Mouse (Mus musculus): ENCODE results near the gene Nav3.
"Not testable (repeated sequence)": the region's sequence is repeated elsewhere in the genome, so short reads cannot be mapped to it uniquely, and the experiment has no call there.

Gene Nav3

DNA sequence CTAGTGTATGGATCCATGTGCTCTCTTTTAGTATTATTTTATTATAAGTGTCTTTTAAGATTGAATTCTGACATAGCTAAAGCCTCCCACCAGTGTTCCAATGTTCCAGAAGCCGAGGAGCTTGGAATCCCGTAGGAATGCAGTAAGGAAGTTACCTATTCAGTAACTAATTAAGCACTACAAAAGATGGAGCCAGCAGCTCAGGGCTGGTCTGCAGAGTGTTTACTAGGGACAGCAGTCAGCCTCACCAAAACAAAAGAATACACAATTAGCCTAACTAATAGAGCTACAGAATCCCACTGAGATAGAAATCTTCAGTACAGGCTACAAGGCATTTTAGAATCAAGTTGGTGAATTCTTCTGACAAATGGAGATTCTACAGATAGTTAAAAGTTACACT, 431.1 kb downstream of the Nav3 start:
- DNase-seq, result not testable (repeated sequence)

DNA sequence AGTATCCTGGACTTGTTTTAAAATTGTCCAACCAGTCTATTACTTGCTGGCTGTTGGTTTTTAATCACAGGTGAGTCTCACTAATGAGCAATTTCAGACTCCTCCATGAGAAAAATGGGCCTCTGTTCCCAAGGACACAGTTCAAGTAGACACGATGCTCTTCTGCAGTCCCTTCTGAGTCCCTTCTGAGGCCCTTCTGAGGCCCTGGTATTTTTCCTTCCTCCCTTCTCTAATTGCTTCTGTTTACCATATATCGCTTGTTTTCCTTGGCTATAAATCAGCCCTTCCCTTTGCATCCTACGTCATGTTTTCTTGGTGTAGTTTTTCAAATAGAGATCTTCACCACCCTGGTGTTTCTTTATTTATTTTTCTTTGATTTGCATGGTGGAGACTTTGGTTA, 433.9 kb downstream of the Nav3 start:
- DNase-seq, result no peak

DNA sequence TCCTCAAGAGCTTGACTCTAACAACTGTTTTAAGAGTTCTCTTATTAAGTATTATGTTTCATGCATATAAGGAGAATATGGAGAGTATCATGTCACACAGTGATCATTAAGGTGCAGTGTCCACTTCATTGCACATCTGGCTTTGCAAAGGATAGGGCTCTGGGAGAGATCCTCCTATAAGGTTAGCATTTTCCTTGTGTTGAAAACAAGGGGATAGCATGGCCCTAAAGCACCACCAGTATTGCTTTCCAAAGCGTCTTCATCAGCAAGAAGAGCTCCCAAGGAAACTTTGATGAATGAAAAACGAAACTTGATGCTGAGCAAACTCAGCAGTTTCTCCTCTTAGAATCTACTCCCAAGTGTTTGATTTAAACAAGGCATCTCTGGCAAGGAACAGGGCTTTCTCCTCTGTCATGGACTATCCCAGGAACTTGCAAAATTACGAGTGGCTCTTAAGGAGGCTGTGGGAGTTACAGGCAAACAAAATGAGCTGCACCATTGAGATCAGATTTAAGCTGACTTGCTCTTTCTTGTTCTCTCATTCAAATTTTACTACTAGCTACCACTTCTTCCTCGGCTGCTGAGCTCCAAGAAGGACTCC, 436.6 kb downstream of the Nav3 start:
- no peak for DNase-seq

DNA sequence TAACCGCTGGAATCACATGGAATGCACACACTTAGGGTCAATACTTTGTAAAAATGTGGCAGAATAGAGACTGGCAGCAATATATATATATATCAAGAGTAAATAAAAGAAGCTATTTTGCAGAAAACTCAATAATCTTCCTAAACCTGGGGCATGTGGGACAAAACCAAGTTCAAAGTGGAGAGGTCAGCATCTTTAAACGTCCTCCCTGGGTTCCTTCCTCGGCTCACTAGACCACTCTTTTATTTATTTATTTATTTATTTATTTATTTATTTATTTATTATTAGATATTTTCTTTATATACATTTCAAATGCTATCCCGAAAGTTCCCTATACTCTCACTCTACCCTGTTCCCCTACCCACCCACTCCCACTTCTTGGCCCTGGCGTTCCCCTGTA, 454.7 kb downstream of the Nav3 start:
- not testable (repeated sequence) for DNase-seq

DNA sequence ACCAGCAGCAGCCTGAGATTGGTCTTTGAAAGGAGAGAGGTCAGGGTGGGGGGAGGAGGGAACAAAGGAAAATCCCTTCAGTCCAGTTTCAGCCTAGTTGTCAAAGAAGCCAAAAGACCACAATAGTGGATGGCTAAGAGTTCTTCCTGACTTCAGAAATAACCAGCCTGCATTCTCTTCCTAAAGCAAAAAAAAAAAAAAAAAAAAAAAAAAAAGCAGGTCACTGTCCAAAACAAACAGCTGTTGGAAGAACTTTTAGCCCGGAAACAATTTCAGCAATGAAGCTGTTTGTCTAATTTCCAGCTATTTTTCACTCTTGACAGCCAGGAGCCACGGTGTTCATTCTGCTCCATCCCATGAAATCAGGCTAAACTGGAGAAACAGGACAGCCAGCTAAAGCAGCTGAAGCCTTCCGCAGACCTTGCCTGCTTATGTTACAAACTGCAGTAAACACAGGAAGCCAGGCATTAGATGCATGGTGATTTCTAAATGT, 455.2 kb downstream of the Nav3 start:
- DNase-seq, result peak; percentile 14

DNA sequence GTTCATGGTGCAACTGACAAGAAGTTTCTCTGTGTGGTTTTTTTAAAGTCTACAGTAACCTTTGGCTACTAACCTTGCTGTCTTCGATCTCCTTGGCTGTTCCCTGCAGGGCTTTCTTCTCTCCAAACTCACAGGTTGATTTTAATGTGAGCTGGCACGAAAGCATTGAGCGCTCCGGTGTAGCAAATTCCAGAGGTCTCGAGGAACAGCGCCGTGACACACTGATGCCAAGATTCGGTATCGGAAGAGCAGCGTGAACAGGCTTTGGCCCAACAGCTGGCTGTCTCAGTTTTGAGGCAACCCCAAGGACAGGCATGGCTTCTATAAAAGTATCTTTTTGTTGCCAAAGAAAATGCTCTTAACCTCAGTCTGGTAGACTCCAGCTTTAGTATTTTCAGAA, 456.1 kb downstream of the Nav3 start:
- no peak for DNase-seq

DNA sequence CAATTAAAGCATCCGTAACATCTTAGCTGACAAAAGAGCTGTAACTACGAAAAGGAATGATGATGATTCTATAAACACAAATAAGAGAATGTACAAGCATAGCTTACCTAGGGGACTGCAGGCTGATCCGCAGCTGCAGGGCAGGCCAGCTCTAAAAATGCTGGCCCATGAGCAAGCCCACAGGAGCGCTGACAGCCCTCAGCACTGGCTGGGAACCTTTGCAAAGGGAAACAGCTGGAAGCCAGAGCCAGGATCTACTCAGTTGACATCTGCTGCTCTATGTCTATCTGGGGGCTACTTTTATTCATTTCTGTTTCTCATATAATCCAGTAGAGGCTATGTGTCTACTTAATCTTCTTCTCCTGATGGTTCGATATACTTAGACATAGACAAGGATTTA, 461.7 kb downstream of the Nav3 start:
- no peak for DNase-seq

DNA sequence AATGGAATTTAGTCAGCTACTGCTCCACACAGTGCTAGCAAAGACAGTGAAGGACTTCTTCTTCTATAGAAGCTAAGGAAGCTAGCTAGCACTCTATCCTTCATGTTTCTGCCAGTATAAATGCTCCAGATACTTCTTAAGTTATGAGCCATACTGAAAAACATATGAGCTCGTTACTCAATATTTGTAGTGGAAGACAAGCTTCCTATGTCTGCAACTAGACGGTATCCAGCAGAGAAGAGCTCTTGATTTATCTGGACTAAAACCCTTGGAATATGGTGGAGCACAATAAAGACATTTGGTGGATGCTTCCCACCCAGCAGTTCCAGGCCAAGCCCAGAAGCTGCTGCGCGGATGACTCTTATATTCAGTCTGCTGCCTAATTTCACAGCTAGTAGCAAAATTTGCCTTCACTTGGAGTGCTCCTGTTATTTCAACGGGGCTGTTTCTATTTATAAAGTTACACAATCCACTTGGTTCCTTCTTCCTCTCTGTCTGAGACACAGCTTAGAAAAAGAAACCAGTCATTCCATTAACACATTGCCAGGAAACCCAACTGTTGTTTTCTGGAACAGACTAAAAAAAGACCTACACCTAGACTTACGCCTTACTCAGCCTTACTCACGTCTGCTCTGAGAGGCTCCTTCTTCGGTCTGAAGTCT, 470.0 kb downstream of the Nav3 start:
- no peak for DNase-seq

DNA sequence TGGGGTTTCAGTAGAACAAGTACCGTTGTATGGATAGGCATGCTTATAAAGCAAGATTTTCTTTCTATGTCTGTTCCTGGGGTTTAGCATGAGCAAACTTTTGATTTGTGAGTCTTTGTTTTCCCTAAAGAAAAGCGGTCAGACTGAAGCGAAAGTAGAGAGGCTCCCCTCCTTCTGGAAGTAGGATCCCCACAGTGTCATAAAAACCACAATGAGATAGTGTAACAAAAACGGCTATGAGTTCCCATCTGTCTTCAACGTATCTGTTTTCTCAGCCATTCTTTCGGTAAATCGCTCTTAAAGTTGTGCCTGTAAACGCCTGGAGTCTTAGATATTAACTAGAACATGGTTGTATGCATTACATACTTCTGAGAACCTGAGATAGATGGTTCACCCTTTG, 479.7 kb downstream of the Nav3 start:
- DNase-seq, result no peak

DNA sequence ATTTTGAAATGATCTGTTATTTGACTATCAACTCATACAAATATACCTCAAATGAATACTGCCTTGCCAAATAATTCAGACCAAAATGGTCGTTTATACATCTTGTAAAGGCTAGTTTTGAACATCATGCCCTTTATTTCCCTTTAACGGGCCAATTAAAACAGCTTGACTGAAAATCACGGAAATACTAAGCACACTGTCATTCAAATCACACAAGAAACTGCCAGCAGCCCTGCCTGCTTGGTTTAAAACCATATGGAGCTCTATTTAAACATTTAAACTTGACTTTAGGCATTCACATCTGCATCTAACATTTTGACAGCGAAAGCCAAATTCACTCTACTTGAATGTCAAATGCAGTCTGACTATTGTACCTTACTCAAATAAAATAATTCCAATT, 481.8 kb downstream of the Nav3 start:
- no peak for DNase-seq

DNA sequence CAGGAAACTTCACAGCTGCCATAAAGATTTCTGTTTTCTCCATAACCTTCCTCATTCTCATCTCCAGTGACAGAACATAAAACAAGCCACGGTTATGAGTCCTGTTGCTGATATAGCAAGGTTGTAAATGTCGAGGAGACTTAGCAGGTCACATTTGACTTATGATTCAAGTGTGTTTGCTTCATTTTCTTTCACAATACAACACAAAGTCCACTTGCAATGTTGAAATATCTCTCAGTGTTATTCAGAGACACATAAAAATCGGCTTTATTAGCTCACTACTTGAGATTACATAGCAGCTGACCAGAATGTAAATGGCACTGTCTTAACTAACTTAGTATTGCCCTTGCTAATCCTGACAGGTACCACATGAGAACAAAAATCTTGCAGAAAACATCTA, 482.5 kb downstream of the Nav3 start:
- no peak for DNase-seq

DNA sequence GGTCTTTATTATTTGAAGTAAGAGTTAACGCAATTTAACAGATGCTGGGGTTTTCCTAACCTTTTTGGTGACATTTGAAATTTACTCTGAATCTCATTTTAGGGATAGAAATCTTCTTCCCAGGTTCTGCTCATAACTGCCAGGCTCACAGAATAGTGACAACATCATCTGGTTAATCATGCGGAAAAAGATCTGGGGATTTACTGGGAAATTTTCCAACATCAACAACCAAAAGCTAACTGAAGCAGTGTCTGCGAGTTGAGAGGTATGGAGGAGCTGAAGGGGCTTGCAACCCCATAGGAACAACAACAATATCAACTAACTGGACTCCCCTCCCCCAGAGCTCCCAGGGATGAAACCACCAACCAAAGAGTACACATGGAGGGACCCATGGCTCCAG, 505.7 kb downstream of the Nav3 start:
- no peak for DNase-seq

DNA sequence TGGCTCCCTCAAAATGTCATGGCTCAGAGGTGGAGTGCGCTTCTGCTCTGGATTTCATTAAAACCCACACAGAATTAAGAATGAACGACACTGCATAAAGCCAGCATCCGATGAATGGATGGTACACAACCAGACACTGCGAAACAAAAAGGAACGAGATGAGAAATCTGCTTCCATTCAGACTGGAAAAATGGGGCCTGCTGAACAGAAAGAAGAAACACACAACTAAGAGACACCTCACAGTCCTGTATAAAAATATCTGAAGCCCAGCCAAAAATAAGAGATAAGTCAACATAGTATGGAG, 526.7 kb downstream of the Nav3 start:
- DNase-seq, result no peak

DNA sequence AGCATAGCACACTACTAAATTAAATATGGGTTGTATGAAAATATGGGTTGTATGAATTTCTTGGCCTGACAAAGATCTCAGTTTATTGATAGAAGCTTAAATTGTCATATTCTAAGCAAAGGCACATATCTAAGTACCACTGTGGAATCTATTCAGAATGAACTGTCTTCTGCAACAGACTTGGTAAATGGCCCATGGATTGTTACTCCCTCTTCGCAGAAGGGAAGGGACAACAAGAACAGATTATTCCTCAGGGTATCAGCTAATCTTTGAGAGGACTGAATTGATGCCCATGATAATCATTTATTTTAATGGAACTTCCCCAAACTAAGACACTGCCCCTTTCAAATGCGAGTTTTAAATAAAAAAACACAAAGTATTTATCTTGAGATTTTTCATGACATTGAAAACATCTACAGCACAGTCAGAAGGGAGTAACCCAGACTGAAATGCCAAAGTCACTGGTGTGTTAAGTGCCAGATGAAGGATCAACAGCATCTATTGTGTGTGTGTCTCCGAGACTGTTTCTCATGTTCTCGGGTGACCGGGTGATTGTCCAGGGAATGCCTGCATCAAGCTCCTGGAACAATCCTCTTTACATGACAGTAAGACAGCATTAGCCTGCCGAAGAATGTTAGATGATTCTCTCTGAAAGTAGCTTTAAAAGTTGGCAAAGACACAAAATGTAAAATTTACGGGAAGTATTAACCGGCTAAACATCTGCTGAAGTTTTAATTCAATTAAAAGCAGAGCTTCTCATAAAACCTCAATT, 527.3 kb downstream of the Nav3 start:
- no peak for DNase-seq

DNA sequence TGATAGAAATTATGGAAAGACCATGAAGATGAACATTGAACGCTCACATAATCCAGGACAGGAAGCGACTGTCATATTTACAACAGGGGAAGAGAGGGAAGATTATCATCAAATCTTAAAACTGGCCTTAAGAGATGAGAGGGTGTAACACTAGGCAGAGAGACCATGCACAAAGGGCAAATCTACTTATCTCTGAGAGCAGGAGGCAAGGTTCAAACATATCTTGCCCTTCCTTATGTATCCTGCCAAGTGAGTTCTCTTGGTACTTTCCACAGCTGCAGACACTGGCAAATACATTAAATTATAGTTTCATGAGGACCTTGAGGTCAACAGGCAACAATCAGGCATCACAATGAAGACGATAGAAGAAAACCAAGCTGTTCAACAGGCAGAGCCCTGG, 529.9 kb downstream of the Nav3 start:
- DNase-seq, result no peak

DNA sequence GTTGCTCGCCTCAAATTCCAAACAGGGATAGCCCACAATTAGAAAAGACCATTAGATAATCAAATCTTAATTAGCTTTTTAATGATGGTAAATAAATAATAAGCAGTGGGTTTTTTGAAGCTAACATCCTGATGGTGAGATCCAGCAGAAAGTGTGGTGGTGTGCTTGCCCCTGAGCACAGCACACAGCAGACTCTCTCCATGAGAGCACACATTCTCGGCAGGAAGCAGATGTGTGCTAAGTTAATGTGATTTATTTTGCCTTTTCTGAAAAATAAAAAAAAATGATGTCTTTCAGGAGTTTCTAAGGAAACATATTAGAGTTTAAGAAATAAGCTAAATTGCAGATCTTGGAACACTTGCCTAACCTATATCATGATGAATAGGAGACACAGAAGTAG, 531.9 kb downstream of the Nav3 start:
- DNase-seq, result no peak

DNA sequence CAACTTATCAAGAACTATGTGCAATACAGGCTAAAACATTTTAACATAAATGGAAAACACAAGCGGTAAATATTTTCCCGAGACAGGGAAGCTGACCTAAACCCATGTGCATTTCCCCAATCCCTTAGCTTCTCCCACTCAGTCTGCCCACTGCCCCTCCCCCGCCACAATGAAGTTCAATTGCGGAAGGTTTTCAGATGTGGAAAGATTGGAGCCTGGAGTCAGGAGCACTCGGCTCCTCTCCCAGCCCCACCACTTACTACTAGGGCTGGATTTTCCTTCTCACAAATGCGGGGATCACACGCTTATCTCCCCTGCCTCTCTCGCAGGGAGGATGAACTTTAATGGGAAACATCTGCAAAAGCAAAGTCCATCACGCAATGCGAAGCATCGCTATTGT, 534.6 kb downstream of the Nav3 start:
- DNase-seq, result no peak

DNA sequence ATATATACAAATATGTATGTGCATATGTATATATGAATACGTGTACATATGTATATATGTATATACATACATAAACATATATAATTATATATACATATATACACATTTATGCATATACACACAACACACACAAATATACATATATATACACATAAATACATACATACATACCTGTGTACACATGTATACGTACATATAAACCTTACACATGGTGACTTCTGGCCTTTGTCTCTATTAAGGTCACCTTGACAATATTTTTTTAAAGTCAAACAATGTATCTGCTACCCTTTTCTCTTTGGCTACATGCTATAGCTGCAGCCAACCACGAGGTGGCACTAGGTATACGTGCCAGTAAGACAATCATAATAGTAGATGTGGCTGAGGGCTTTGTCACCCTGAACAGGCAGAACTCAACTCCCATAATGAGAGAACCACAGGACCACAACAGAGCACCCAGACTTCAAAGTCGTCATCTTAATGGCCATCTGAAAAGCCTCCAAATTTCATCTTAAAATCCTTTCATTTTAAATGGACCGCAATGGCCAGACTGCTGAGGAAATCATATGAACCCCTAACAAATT, 535.3 kb downstream of the Nav3 start:
- peak; percentile 60 for DNase-seq

DNA sequence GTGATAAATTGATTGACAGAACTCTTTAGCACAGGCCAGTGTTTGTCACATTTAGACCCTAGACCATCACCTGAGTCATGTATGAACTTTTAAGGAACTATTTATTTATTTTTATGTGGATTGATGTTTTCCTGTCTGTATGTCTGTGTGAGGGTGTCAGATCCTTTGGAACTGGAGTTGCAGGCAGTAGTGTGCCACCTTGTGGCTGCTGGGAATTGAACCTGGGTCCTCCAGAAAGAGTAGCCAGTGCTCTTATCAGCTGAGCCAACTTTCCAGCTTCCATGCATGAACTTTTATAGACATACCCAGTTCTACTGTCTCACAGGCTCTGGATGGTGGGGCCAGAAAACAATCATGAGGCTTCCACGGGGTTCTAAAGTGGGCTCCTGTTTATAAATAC, 536.5 kb downstream of the Nav3 start:
- DNase-seq, result no peak

DNA sequence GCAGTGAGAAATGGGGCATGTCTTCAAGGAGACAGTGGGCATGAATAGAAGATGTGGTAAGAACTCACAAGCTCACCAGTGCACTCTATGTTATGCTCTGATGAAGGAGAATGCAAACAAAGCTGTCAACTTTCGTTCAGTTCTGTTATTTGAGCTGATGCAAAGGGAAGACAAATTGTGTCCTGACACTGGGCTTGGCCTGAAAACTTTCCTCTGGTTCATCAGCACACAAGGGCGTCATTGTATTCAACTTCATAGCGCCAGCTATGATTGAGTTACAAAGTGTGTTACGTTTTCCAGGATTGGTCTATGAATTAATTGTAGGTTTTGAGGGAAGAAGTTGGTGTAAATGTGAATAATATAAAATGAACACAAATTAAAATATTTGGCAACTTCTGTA, 548.8 kb downstream of the Nav3 start:
- DNase-seq, result no peak

DNA sequence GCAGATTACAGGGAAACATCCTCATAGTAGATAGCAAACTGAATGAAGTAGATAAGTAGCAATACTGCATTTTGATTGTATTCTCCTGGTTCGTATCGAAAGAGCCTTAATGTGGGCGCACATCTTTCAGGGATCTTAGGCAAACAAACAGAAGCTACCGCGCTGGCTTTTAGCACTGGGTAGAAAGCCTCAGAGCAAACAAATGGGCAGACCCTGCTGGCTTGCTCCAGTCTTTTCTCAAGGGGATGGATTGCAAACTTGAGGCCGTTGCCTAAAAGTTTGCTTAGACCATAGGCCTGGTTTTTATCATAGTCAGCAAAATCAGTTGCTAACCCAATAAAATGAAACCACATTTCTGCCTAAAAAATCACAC, 549.6 kb downstream of the Nav3 start:
- DNase-seq, result no peak

DNA sequence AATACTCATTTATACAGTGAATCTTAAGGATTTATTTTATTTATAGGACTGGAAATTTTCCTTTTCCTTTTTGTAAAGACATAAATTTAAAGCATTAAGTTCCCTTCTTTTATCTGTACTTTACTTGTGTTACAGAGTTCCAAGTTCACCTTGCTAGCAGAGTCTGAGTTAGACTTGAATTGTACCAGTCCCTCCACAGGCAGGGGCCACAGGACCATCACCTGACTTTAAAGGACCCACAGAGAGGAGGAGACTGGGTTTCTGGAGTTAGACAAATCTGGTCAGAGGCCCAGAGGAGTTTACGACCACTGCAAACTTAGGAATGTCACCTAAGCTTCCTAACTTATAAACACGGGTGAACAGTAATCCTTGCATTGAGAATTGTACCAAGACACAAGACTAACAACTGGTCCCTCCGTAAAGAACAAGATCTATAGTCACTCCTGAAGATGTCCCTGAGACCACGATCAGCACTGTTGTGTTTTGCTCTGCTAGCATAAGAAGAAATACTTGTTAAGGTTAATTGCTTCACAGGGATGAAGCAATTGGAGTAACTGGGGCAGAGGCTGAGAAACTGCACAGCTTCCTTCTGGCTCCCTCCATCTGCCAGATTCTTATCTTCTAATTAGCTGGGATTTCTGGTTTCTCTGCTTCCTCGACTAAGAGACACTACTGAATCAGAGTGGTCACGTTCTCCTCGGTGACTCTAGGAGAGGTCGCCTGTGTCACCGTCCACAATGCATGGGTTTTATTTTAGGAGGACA, 550.2 kb downstream of the Nav3 start:
- DNase-seq, result no peak

DNA sequence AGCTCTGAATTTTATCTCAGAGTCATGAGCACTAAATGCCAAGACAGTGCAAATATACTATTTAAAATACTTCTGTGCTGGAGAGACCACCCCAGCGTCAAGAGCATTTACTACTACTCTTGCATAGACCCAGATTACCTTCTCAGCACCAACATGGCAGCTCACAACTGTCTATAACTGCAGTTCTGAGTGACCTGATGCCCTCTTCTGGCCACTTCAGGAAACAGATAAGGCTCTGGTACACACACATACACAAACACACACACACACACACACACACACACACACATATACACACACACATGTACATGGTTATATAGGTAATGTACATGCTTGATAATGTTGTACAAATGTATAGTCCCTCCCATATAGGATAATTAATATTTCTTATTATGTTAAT, 551.2 kb downstream of the Nav3 start:
- DNase-seq, result no peak

Measured in kidney, adult 18-20 months (tissue).